Mouse (Mus musculus): ENCODE measurements around the gene Pnpla5. TPM values are rescaled to one million over a fixed set of nuclear protein-coding genes. Genes with fewer than 3 reads are reported as not detected.

Pnpla5 gene
- polyA plus RNA-seq, 2 experiments = 0.02 TPM; not detected in 1

DNA sequence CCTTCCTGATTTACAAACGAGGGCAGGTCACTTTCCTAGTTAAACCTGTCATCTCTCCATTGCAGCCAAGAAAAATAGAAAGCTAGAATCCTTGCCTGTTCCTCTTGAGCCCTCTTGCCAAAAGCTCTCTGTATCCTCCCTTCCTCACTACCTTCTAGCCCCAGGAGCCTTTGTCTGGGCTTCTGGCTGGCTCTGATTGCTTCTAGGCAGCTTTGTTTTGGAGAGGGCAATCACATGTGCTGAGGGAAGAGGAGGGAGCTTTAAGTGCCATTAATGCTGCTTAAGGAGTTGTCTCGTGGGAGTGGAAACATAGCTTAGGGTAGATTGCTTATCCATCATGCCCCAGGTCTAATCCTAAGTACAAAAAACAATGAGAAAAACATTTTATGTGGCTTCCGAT, 17.1 kb upstream of the Pnpla5 start:
- no peak overlapping the region for H3K4me3 ChIP-seq (ENCODE audit: insufficient read depth in 1 of 2, low read depth in 2 of 2, low read length in 2 of 2)

DNA sequence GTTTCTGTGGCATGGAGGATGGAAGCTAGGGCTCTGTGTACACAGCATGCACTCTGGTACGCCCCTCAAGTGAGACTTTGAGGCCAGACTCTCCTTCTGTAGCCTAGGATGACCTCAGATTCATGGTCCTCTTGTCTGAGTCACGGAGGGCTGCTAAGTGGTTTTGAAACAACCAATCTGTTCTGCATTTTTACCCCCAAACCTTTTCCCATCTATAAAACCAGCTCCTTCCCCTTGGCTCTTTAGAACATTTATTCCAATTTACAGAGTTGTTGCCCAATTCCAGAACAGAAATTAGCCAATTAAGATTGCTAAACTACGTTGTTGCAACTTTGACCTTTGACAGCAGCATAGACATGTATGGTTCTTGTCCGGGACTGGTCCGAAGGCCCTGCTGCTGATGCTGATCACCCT, 16.6 kb upstream of the Pnpla5 start:
- WGBS (ENCODE audit: insufficient replicate concordance) = 62% methylated on average over 5 of the region's 5 CpGs
- Histone ChIP-seq H3K36me3 (replicated peaks; ENCODE audit: control insufficient read depth, insufficient read depth, low read depth) (no peaks in the 10 kb centered on the region), H3K27me3 (ENCODE audit: control insufficient read depth, insufficient read depth, low read length) (no peaks in the 10 kb centered on the region), H3K4me2 (ENCODE audit: low read depth) (no peak overlapping the region), H3K9me3 (ENCODE audit: control insufficient read depth, low read length) (no peaks in the 10 kb centered on the region), H3K27ac (no peak overlapping the region), H3K4me3 (ENCODE audit: insufficient read depth in 1 of 2, low read depth in 2 of 2, low read length in 2 of 2) (no peak overlapping the region), H3K9ac (replicated peaks) (no peak overlapping the region), H3K4me1 (replicated peaks; ENCODE audit: control insufficient read depth in 2 of 2, insufficient read depth in 2 of 2, low read length in 1 of 2) (no peaks in the 10 kb centered on the region; a peak in 1 of 4 replicates)
- no peak for TF ChIP-seq EP300 (IDR thresholded peaks at IDR 0.05; ENCODE audit: low read depth)
- no peak for TF ChIP-seq CTCF (IDR thresholded peaks at IDR 0.05; ENCODE audit: low read depth)
- no peak for DNase-seq (ENCODE audit: low read depth in 3 of 3, low spot score in 3 of 3)
- ATAC-seq (ENCODE audit: insufficient read depth) = no peak

More for the DNA sequence above, 17.1 kb upstream of the Pnpla5 start:
- H3K9ac ChIP-seq (replicated peaks) = no peak overlapping the region
- no peaks in the 10 kb centered on the region; a peak in 1 of 4 replicates for H3K4me1 ChIP-seq (replicated peaks; ENCODE audit: control insufficient read depth in 2 of 2, insufficient read depth in 2 of 2, low read length in 1 of 2)
- no peaks in the 10 kb centered on the region for H3K9me3 ChIP-seq (ENCODE audit: control insufficient read depth, low read length)
- H3K4me2 ChIP-seq (ENCODE audit: low read depth) = no peak overlapping the region
- ATAC-seq (ENCODE audit: insufficient read depth) (no peak), DNase-seq (ENCODE audit: low read depth in 3 of 3, low spot score in 3 of 3) (no peak)
- no peak overlapping the region for H3K27ac ChIP-seq
- TF ChIP-seq EP300 (IDR thresholded peaks at IDR 0.05; ENCODE audit: low read depth) = no peak
- no peak for TF ChIP-seq CTCF (IDR thresholded peaks at IDR 0.05; ENCODE audit: low read depth)
- H3K36me3 ChIP-seq (replicated peaks; ENCODE audit: control insufficient read depth, insufficient read depth, low read depth) = no peaks in the 10 kb centered on the region
- H3K27me3 ChIP-seq (ENCODE audit: control insufficient read depth, insufficient read depth, low read length) = no peaks in the 10 kb centered on the region
- WGBS (ENCODE audit: insufficient replicate concordance) = 45% methylated on average over 3 of the region's 3 CpGs

DNA sequence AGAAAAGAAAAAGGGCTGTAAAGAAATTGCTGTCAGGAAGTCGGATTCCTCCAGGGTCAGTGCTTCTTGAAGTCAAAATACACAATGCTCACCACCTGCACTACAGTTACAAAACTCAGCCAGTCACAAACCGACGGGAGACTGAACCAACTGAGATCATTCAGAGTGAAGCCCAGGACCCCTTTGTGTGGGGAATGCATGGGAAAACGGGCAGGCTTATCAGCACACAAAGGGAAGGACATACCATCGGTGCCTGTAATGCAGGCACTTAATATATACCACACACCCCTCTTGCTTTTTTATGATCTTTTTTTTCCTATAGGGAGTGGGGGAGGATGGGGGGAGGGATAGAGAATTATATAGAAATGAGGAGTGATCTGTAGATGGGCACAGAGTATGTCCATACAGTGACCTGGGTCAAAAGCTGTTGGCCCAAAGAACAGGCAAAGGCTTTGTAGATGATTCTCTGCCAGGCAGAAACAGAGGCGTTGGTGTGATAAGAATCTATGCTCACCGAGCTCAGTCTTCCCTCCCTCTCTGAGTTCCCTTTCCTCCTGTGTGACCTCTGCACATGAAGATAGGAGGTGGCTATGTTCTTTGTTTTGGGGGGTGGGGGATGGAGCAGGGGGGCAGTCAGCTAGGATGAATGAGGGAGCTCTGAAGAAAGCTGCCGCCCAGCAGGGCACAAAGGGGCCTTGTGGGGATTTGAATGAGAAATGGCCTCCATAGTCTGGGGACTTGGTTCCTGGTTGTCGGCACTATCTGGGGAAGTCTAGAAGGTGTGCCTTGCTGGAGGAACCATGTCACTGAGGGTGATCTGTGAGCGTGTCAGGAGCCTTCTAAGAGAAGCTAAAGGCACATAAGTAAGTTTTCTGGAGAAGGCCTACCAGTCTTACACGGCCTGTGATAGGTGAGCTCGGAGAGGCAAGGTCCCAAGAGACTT, 13.8 kb upstream of the Pnpla5 start:
- no peak overlapping the region for H3K4me3 ChIP-seq (ENCODE audit: insufficient read depth in 1 of 2, low read depth in 2 of 2, low read length in 2 of 2)
- no peaks in the 10 kb centered on the region; a peak in 1 of 4 replicates for H3K4me1 ChIP-seq (replicated peaks; ENCODE audit: control insufficient read depth in 2 of 2, insufficient read depth in 2 of 2, low read length in 1 of 2)
- DNase-seq (ENCODE audit: low read depth in 3 of 3, low spot score in 3 of 3) = no peak
- no peaks in the 10 kb centered on the region for H3K36me3 ChIP-seq (replicated peaks; ENCODE audit: control insufficient read depth, insufficient read depth, low read depth)
- H3K4me2 ChIP-seq (ENCODE audit: low read depth) = no peak overlapping the region
- TF ChIP-seq CTCF (IDR thresholded peaks at IDR 0.05; ENCODE audit: low read depth) (no peak), EP300 (IDR thresholded peaks at IDR 0.05; ENCODE audit: low read depth) (no peak)
- H3K27ac ChIP-seq = no peak overlapping the region
- H3K27me3 ChIP-seq (ENCODE audit: control insufficient read depth, insufficient read depth, low read length) = no peaks in the 10 kb centered on the region
- 29% methylated on average over 12 of the region's 12 CpGs for WGBS (ENCODE audit: insufficient replicate concordance)
- no peak overlapping the region for H3K9ac ChIP-seq (replicated peaks)
- no peaks in the 10 kb centered on the region for H3K9me3 ChIP-seq (ENCODE audit: control insufficient read depth, low read length)
- ATAC-seq (ENCODE audit: insufficient read depth) = no peak

DNA sequence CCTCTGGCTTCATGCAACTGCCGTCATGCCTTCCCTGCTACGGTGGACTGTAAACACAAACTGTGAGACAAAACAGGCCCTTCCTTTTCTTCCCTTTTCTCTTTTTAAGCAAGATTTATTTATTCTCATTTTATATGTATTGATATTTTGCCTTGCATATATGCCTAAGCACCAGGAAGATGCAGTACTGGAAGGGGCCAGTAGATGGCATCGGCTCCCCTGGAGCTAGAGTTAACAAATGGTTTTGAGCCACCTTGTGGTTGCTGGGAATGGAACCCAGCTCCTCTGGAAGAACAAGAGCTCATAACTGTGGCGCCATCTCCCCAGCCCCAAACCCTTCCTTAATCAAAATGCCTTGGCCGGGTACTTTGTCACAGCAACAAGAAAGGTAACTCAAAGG, 12.5 kb upstream of the Pnpla5 start:
- Histone ChIP-seq H3K36me3 (replicated peaks; ENCODE audit: control insufficient read depth, insufficient read depth, low read depth) (no peaks in the 10 kb centered on the region), H3K4me1 (replicated peaks; ENCODE audit: control insufficient read depth in 2 of 2, insufficient read depth in 2 of 2, low read length in 1 of 2) (no peaks in the 10 kb centered on the region), H3K9me3 (ENCODE audit: control insufficient read depth, low read length) (no peaks in the 10 kb centered on the region), H3K27me3 (ENCODE audit: control insufficient read depth, insufficient read depth, low read length) (no peaks in the 10 kb centered on the region), H3K4me2 (ENCODE audit: low read depth) (no peak overlapping the region), H3K9ac (replicated peaks) (no peak overlapping the region), H3K27ac (no peak overlapping the region), H3K4me3 (ENCODE audit: insufficient read depth in 1 of 2, low read depth in 2 of 2, low read length in 2 of 2) (no peak overlapping the region)
- peak; percentile 86 for TF ChIP-seq CTCF (IDR thresholded peaks at IDR 0.05; ENCODE audit: low read depth)
- no peak for TF ChIP-seq EP300 (IDR thresholded peaks at IDR 0.05; ENCODE audit: low read depth)
- 64% methylated on average over 5 of the region's 5 CpGs for WGBS (ENCODE audit: insufficient replicate concordance)
- DNase-seq (ENCODE audit: low read depth in 3 of 3, low spot score in 3 of 3) (peak; percentile 20 to 35 (median 22)), ATAC-seq (ENCODE audit: insufficient read depth) (no peak)

DNA sequence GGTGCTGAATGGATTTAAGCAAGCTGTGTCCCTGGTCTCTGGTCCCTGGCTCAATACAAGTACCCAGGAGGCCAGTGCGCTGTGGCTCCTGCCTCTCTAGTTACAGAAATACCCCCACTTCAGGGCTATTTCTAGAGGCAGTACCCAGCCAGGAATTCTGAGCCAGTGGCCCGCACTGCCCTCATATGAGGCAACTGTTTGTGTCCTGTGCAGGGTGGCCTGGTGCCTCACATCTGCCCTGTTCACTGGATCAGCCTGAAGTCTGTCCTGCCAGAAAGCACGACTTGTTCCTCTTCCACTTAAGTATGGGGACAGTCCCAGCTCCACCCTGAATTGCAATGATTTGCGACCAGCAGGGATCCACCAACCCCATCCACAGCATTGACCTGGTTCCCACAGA, 10.5 kb upstream of the Pnpla5 start:
- ATAC-seq (ENCODE audit: insufficient read depth) (no peak), DNase-seq (ENCODE audit: low read depth in 3 of 3, low spot score in 3 of 3) (no peak)
- Histone ChIP-seq H3K27ac (no peak overlapping the region), H3K4me1 (replicated peaks; ENCODE audit: control insufficient read depth in 2 of 2, insufficient read depth in 2 of 2, low read length in 1 of 2) (no peaks in the 10 kb centered on the region), H3K9ac (replicated peaks) (no peak overlapping the region), H3K4me2 (ENCODE audit: low read depth) (no peak overlapping the region), H3K4me3 (ENCODE audit: insufficient read depth in 1 of 2, low read depth in 2 of 2, low read length in 2 of 2) (no peak overlapping the region), H3K9me3 (ENCODE audit: control insufficient read depth, low read length) (no peaks in the 10 kb centered on the region), H3K27me3 (ENCODE audit: control insufficient read depth, insufficient read depth, low read length) (no peaks in the 10 kb centered on the region), H3K36me3 (replicated peaks; ENCODE audit: control insufficient read depth, insufficient read depth, low read depth) (no peaks in the 10 kb centered on the region)
- no peak for TF ChIP-seq EP300 (IDR thresholded peaks at IDR 0.05; ENCODE audit: low read depth)
- TF ChIP-seq CTCF (IDR thresholded peaks at IDR 0.05; ENCODE audit: low read depth) = no peak
- 42% methylated on average over 4 of the region's 4 CpGs for WGBS (ENCODE audit: insufficient replicate concordance)
